Mouse (Mus musculus) sigmoid colon, adult 10 weeks (tissue): Measurements from ENCODE around the gene Dennd2a. TPM values are rescaled to one million over a fixed set of nuclear protein-coding genes. Genes with fewer than 3 reads are reported as not detected.

ENCODE experiments used
- polyA plus RNA-seq: library from polyadenylated mRNA; stranded (reverse); fragments of 350-450 nt; fragmentation: Illumina TruSeq; extraction: RNeasy Lipid Tissue Mini Kit (QIAGEN cat#74804); gene quantifications from one replicate; pipeline ENCODE4 v1.2.3, GENCODE M21; 2014; ENCODE audit warnings: low read depth, low replicate concordance

Dennd2a gene
- 1.1 TPM for polyA plus RNA-seq

GRCm38 (mm10) chr6:39557723-39558261, at the start of gene Dennd2a:
Gene Dennd2a, minus strand, starts transcription at chr6:39557867.

GRCm38 (mm10) chr6:39592401-39593214, 34.9 kb upstream of the Dennd2a start, which contains the start of gene Ndufb2:
Gene Ndufb2, plus strand, starts transcription at chr6:39592574.

GRCm38 (mm10) chr6:39585517-39585916, 27.9 kb upstream of the Dennd2a start, which contains the start of gene Gm42420:
Gene Gm42420, plus strand, starts transcription at chr6:39585753.

GRCm38 (mm10) chr6:39573791-39574554, 16.3 kb upstream of the Dennd2a start, which contains the start of gene Adck2:
Gene Adck2, plus strand, starts transcription at chr6:39573873.

GRCm38 (mm10) chr6:39419851-39420721, 137.6 kb downstream of the Dennd2a start, which contains the start of gene Mkrn1:
Gene Mkrn1, minus strand, starts transcription at chr6:39420462.

Other genes starting within 250 kb of the Dennd2a start
- 42.3 TPM for gene Slc37a3, start 180.2 kb downstream of the Dennd2a start, polyA plus RNA-seq
- 4.4 TPM for gene Rab19, start 176.7 kb downstream of the Dennd2a start, polyA plus RNA-seq
- gene Mkrn1, start 137.4 kb downstream of the Dennd2a start, polyA plus RNA-seq, result 258 TPM
- gene Adck2, start 16.0 kb upstream of the Dennd2a start, polyA plus RNA-seq, result 5.4 TPM
- gene Gm42420, start 27.9 kb upstream of the Dennd2a start, polyA plus RNA-seq, result not detected
- 66.4 TPM for gene Ndufb2, start 34.7 kb upstream of the Dennd2a start, polyA plus RNA-seq
- gene Braf, start 167.6 kb upstream of the Dennd2a start, polyA plus RNA-seq, result 33.0 TPM